Mouse (Mus musculus) adrenal gland, postnatal 10 days (tissue): ENCODE measurements around the gene Mtus2. TPM values are rescaled to one million over a fixed set of nuclear protein-coding genes. Genes with fewer than 3 reads are reported as not detected.
"Not testable (repeated sequence)": the region's sequence is repeated elsewhere in the genome, so short reads cannot be mapped to it uniquely, and the experiment has no call there.

Experiments used
- DNase-seq: peaks from one replicate; pipeline ENCODE4 v3.0.0; 2021; ENCODE audit warnings: mixed read lengths
- long read RNA-seq, 2 experiments: library from polyadenylated mRNA; stranded (forward); transcript quantifications; one replicate each; pipeline ENCODE4 v2.0.0; 2021
- total RNA-seq, 2 experiments: library from RNA; stranded (reverse); gene quantifications; 2 replicates each; pipeline ENCODE4 v1.2.3; 2021

Gene Mtus2
- 1 to 10 TPM; 2.6 to 3.4 TPM for total RNA-seq
- long read RNA-seq, experiment 1, partial matches to known transcripts = 0 of 3 reads
- long read RNA-seq, experiment 1, other reads (novel, unspliced or antisense) = 1 of 3 reads
- long read RNA-seq, experiment 2 = 0 reads

- peak; percentile 90 for DNase-seq
These were observed at the start of gene Mtus2 for GRCm38 (mm10) chr5:147956821-147957564. TSS of gene Mtus2 (plus strand) at chr5:147957320.

- DNase-seq = peak; percentile 56
These were observed 49.3 kb upstream of the Mtus2 start for GRCm38 (mm10) chr5:147907851-147908250.

- peak; percentile 17 for DNase-seq
These were observed 46.2 kb upstream of the Mtus2 start for GRCm38 (mm10) chr5:147910807-147911509.

- DNase-seq = peak; percentile 25
These were observed 45.4 kb upstream of the Mtus2 start for GRCm38 (mm10) chr5:147911744-147912143.

GRCm38 (mm10) chr5:147913241-147913842 is 43.8 kb upstream of the Mtus2 start:
- no peak for DNase-seq

- no peak for DNase-seq
These were observed 42.0 kb upstream of the Mtus2 start for GRCm38 (mm10) chr5:147915038-147915566.

GRCm38 (mm10) chr5:147916171-147916570 is 40.9 kb upstream of the Mtus2 start:
- peak; percentile 58 for DNase-seq

- peak; percentile 41 for DNase-seq
These were observed 38.9 kb upstream of the Mtus2 start for GRCm38 (mm10) chr5:147918044-147918846.

GRCm38 (mm10) chr5:147924621-147925020 is 32.5 kb upstream of the Mtus2 start:
- no peak for DNase-seq

- peak; percentile 49 for DNase-seq
These were observed 31.1 kb upstream of the Mtus2 start for GRCm38 (mm10) chr5:147925935-147926604.

- no peak for DNase-seq
These were observed 28.2 kb upstream of the Mtus2 start for GRCm38 (mm10) chr5:147928668-147929497.

- DNase-seq = no peak
These were observed 22.0 kb upstream of the Mtus2 start for GRCm38 (mm10) chr5:147935096-147935495.

GRCm38 (mm10) chr5:147939226-147939625 is 17.9 kb upstream of the Mtus2 start:
- DNase-seq = no peak

- DNase-seq = peak; percentile 33
These were observed 12.0 kb upstream of the Mtus2 start for GRCm38 (mm10) chr5:147945000-147945666.

- no peak for DNase-seq
These were observed 7.2 kb upstream of the Mtus2 start for GRCm38 (mm10) chr5:147949881-147950280.

GRCm38 (mm10) chr5:147951751-147952150 is 5.4 kb upstream of the Mtus2 start:
- DNase-seq = no peak

- not testable (repeated sequence) for DNase-seq
These were observed 3.9 kb upstream of the Mtus2 start for GRCm38 (mm10) chr5:147953181-147953580.

- no peak for DNase-seq
These were observed 1.4 kb upstream of the Mtus2 start for GRCm38 (mm10) chr5:147955671-147956070.

GRCm38 (mm10) chr5:147956421-147956820 is 699 bp upstream of the Mtus2 start:
- no peak for DNase-seq
